Mouse (Mus musculus) CH12.LX (cell line): Measurements from ENCODE around the gene Higd1a. TPM values are rescaled to one million over a fixed set of nuclear protein-coding genes. Genes with fewer than 3 reads are reported as not detected.

Experiments
- DNase-seq: peaks from one replicate; pipeline ENCODE4 v3.0.0-alpha.2; 2013; ENCODE audit errors: extremely low read depth
- H3K27ac ChIP-seq: 2 replicates; pipeline ENCODE4 v1.5.1; 2012; ENCODE audit warnings: low read depth, mild to moderate bottlenecking, control low read depth, moderate library complexity; ENCODE audit not compliant: insufficient read depth
- H3K27me3 ChIP-seq: replicated peaks from 2 replicates; pipeline ENCODE3; 2012; ENCODE audit warnings: inconsistent platforms
- H3K36me3 ChIP-seq, 2 experiments: replicated peaks in 1 of 2; 2 replicates each; pipeline versions ENCODE3 to v1.6.1; 2012; ENCODE audit warnings: inconsistent platforms in 1 of 2, low read length in 1 of 2, mild to moderate bottlenecking in 1 of 2, mixed read lengths in 1 of 2, moderate library complexity in 1 of 2; ENCODE audit not compliant: control insufficient read depth in 1 of 2, insufficient read depth in 1 of 2
- H3K4me1 ChIP-seq, 2 experiments: 2 replicates each; pipeline ENCODE4 v1.6.1; 2012; ENCODE audit warnings: inconsistent platforms in 1 of 2, moderate library complexity in 1 of 2; ENCODE audit not compliant: insufficient read depth in 2 of 2, control insufficient read depth in 1 of 2
- H3K4me2 ChIP-seq: 2 replicates; pipeline ENCODE4 v1.6.1; 2012; ENCODE audit warnings: low read depth, mild to moderate bottlenecking, control low read depth; ENCODE audit not compliant: poor library complexity, insufficient read depth, severe bottlenecking
- H3K4me3 ChIP-seq, 3 experiments: fragments of 150-350 bp in 1 of 3; sonication (generic) in 1 of 3; replicated peaks in 1 of 3; 2 replicates each; pipeline versions ENCODE3 to v1.5.1; 2011 to 2012; ENCODE audit warnings: low read depth in 2 of 3, low read length in 2 of 3, mild to moderate bottlenecking in 2 of 3, moderate library complexity in 2 of 3, control low read depth in 1 of 3, improper control_type of control experiment in 1 of 3, inconsistent platforms in 1 of 3, mixed read lengths in 1 of 3; ENCODE audit not compliant: poor library complexity in 1 of 3
- H3K79me2 ChIP-seq: replicated peaks from 2 replicates; pipeline ENCODE4 v1.6.1; 2012; ENCODE audit warnings: mild to moderate bottlenecking, moderate library complexity; ENCODE audit not compliant: control insufficient read depth, poor library complexity, insufficient read depth, severe bottlenecking; ENCODE audit errors: extremely low read depth
- H3K9ac ChIP-seq: 2 replicates; pipeline ENCODE4 v1.6.1; 2012; ENCODE audit warnings: low read depth, mild to moderate bottlenecking, control low read depth, moderate library complexity; ENCODE audit not compliant: insufficient read depth
- H3K9me3 ChIP-seq: replicated peaks from 2 replicates; pipeline ENCODE3; 2012; ENCODE audit warnings: low read length, inconsistent platforms, mixed read lengths
- BHLHE40 ChIP-seq: IDR thresholded peaks from 2 replicates; pipeline ENCODE4 v1.6.1; 2011; ENCODE audit warnings: mild to moderate bottlenecking, low read depth, low read length, improper control_type of control experiment
- CHD1 ChIP-seq: IDR thresholded peaks from 2 replicates; pipeline ENCODE4 v1.6.1; 2012; ENCODE audit warnings: low read depth, low read length, improper control_type of control experiment, inconsistent platforms
- CHD2 ChIP-seq: IDR thresholded peaks from 2 replicates; pipeline ENCODE4 v1.6.1; 2011; ENCODE audit warnings: low read length, improper control_type of control experiment
- CTCF ChIP-seq, 2 experiments: IDR thresholded peaks in 1 of 2; conservative IDR thresholded peaks in 1 of 2; 2 replicates each; pipeline ENCODE4 v1.5.1; 2011 to 2012; ENCODE audit warnings: low read depth in 2 of 2, low read length in 2 of 2, improper control_type of control experiment in 1 of 2, inconsistent platforms in 1 of 2, mild to moderate bottlenecking in 1 of 2, moderate library complexity in 1 of 2
- E2F4 ChIP-seq: IDR thresholded peaks from 2 replicates; pipeline ENCODE4 v1.6.1; 2011; ENCODE audit warnings: low read depth, low read length, improper control_type of control experiment; ENCODE audit not compliant: insufficient replicate concordance
- ELF1 ChIP-seq: IDR thresholded peaks from 2 replicates; pipeline ENCODE4 v1.6.1; 2014; ENCODE audit warnings: low read depth, mild to moderate bottlenecking, inconsistent platforms, low read length, improper control_type of control experiment
- EP300 ChIP-seq: IDR thresholded peaks from 2 replicates; pipeline ENCODE4 v1.6.1; 2011; ENCODE audit warnings: low read length, improper control_type of control experiment
- ETS1 ChIP-seq: conservative IDR thresholded peaks from 2 replicates; pipeline ENCODE4 v1.6.1; 2012; ENCODE audit warnings: low read depth, mild to moderate bottlenecking, inconsistent platforms, low read length, improper control_type of control experiment, moderate library complexity
- GABPA ChIP-seq: IDR thresholded peaks from 2 replicates; pipeline ENCODE4 v1.6.1; 2012; ENCODE audit warnings: low read depth, low read length, improper control_type of control experiment, inconsistent platforms; ENCODE audit not compliant: insufficient replicate concordance
- HCFC1 ChIP-seq: IDR thresholded peaks from 2 replicates; pipeline ENCODE4 v1.6.1; 2012; ENCODE audit warnings: low read depth, mild to moderate bottlenecking, inconsistent platforms, low read length, improper control_type of control experiment
- IRF4 ChIP-seq: IDR thresholded peaks from 2 replicates; pipeline ENCODE4 v1.6.1; 2014; ENCODE audit warnings: low read depth, mild to moderate bottlenecking, inconsistent platforms, low read length, improper control_type of control experiment
- JUN ChIP-seq: IDR thresholded peaks from 2 replicates; pipeline ENCODE4 v1.6.1; 2011; ENCODE audit warnings: low read depth, mild to moderate bottlenecking, low read length, improper control_type of control experiment, moderate library complexity; ENCODE audit not compliant: insufficient read depth
- JUND ChIP-seq: conservative IDR thresholded peaks from 2 replicates; pipeline ENCODE4 v1.6.1; 2011; ENCODE audit warnings: low read depth, low read length, improper control_type of control experiment
- KAT2A ChIP-seq: IDR thresholded peaks from 2 replicates; pipeline ENCODE4 v1.6.1; 2012; ENCODE audit warnings: low read length, improper control_type of control experiment, inconsistent platforms; ENCODE audit not compliant: insufficient replicate concordance
- MAFK ChIP-seq: IDR thresholded peaks from 2 replicates; pipeline ENCODE4 v1.6.1; 2011; ENCODE audit warnings: low read length, improper control_type of control experiment; ENCODE audit not compliant: insufficient replicate concordance
- MAX ChIP-seq: IDR thresholded peaks from 2 replicates; pipeline ENCODE4 v1.6.1; 2011; ENCODE audit warnings: low read length, improper control_type of control experiment
- MAZ ChIP-seq: IDR thresholded peaks from 2 replicates; pipeline ENCODE4 v1.6.1; 2012; ENCODE audit warnings: low read depth, mild to moderate bottlenecking, inconsistent platforms, low read length, improper control_type of control experiment, moderate library complexity
- MEF2A ChIP-seq: IDR thresholded peaks from 2 replicates; pipeline ENCODE4 v1.6.1; 2014; ENCODE audit warnings: low read depth, mild to moderate bottlenecking, inconsistent platforms, low read length, improper control_type of control experiment, borderline replicate concordance
- MXI1 ChIP-seq: IDR thresholded peaks from 2 replicates; pipeline ENCODE4 v1.6.1; 2011; ENCODE audit warnings: mild to moderate bottlenecking, low read depth, low read length, improper control_type of control experiment
- MYC ChIP-seq: IDR thresholded peaks from 2 replicates; pipeline ENCODE4 v1.6.1; 2011; ENCODE audit warnings: low read depth, mild to moderate bottlenecking, improper control_type of control experiment, low read length
- NELFE ChIP-seq: IDR thresholded peaks from 2 replicates; pipeline ENCODE4 v1.6.1; 2011; ENCODE audit warnings: low read depth, low read length, improper control_type of control experiment
- NRF1 ChIP-seq: IDR thresholded peaks from 2 replicates; pipeline ENCODE4 v1.6.1; 2014; ENCODE audit warnings: low read depth, mild to moderate bottlenecking, inconsistent platforms, low read length, improper control_type of control experiment, moderate library complexity
- PAX5 ChIP-seq: IDR thresholded peaks from 2 replicates; pipeline ENCODE4 v1.6.1; 2012; ENCODE audit warnings: low read length, inconsistent platforms, mixed read lengths
- POLR2A ChIP-seq: IDR thresholded peaks from 2 replicates; pipeline ENCODE4 v1.6.1; 2011; ENCODE audit warnings: low read depth, mild to moderate bottlenecking, improper control_type of control experiment, low read length
- POLR2AphosphoS2 ChIP-seq: IDR thresholded peaks from 2 replicates; pipeline ENCODE4 v1.6.1; 2011; ENCODE audit warnings: low read depth, low read length, improper control_type of control experiment
- RAD21 ChIP-seq: IDR thresholded peaks from 2 replicates; pipeline ENCODE4 v1.6.1; 2011; ENCODE audit warnings: low read depth, mild to moderate bottlenecking, low read length, improper control_type of control experiment, moderate library complexity
- RCOR1 ChIP-seq: conservative IDR thresholded peaks from 2 replicates; pipeline ENCODE4 v1.6.1; 2012; ENCODE audit warnings: low read depth, mild to moderate bottlenecking, inconsistent platforms, low read length, improper control_type of control experiment
- SIN3A ChIP-seq: IDR thresholded peaks from 2 replicates; pipeline ENCODE4 v1.6.1; 2012; ENCODE audit warnings: low read length, improper control_type of control experiment, inconsistent platforms
- SMC3 ChIP-seq: IDR thresholded peaks from 2 replicates; pipeline ENCODE4 v1.6.1; 2011; ENCODE audit warnings: low read depth, low read length, improper control_type of control experiment
- TBP ChIP-seq: conservative IDR thresholded peaks from 2 replicates; pipeline ENCODE4 v1.6.1; 2011; ENCODE audit warnings: low read depth, low read length, improper control_type of control experiment
- TCF12 ChIP-seq: IDR thresholded peaks from 2 replicates; pipeline ENCODE4 v1.6.1; 2014; ENCODE audit warnings: low read depth, mild to moderate bottlenecking, inconsistent platforms, low read length, improper control_type of control experiment
- UBTF ChIP-seq: IDR thresholded peaks from 2 replicates; pipeline ENCODE4 v1.6.1; 2012; ENCODE audit warnings: low read depth, mild to moderate bottlenecking, inconsistent platforms, low read length, improper control_type of control experiment, moderate library complexity
- USF1 ChIP-seq: IDR thresholded peaks from 2 replicates; pipeline ENCODE4 v1.6.1; 2014; ENCODE audit warnings: low read depth, mild to moderate bottlenecking, inconsistent platforms, low read length, improper control_type of control experiment
- USF2 ChIP-seq: conservative IDR thresholded peaks from 2 replicates; pipeline ENCODE4 v1.6.1; 2011; ENCODE audit warnings: low read depth, low read length, improper control_type of control experiment
- ZC3H11A ChIP-seq: IDR thresholded peaks from 2 replicates; pipeline ENCODE4 v1.6.1; 2012; ENCODE audit warnings: low read depth, mild to moderate bottlenecking, inconsistent platforms, low read length, improper control_type of control experiment
- ZKSCAN1 ChIP-seq: IDR thresholded peaks from 2 replicates; pipeline ENCODE4 v1.6.1; 2012; ENCODE audit warnings: low read depth, inconsistent platforms, low read length, improper control_type of control experiment, borderline replicate concordance
- ZMIZ1 ChIP-seq: IDR thresholded peaks from 2 replicates; pipeline ENCODE4 v1.6.1; 2012; ENCODE audit warnings: low read depth, mild to moderate bottlenecking, inconsistent platforms, low read length, improper control_type of control experiment
- ZNF384 ChIP-seq: IDR thresholded peaks from 2 replicates; pipeline ENCODE4 v1.6.1; 2012; ENCODE audit warnings: low read depth, low read length, improper control_type of control experiment, inconsistent platforms
- dilution Hi-C: fragments of 300-500 bp; cut with MboI; formaldehyde crosslinking; loops from 2 replicates; pipeline ENCODE4 v1.14.3; 2020; ENCODE audit warnings: low sequenced_read_pairs; ENCODE audit not compliant: extremely low pct_unique_long_range_greater_than_20kb, extremely low pct_ligation_motif_present
- in situ Hi-C: fragments of 300-500 bp; cut with MboI; formaldehyde crosslinking; loops from 3 replicates; pipeline ENCODE4 v1.14.3; 2019; ENCODE audit warnings: low sequenced_read_pairs, low pct_ligation_motif_present, low pct_unique_long_range_greater_than_20kb, mixed read lengths
- polyA plus RNA-seq: library from polyadenylated mRNA; unstranded; fragments of >175 nt; gene quantifications from 2 replicates; pipeline ENCODE4 v1.2.1, GENCODE M21; 2012; ENCODE audit warnings: low read depth; ENCODE audit not compliant: insufficient read length
- total RNA-seq, 2 experiments: library from RNA; depleted of rRNA; stranded (reverse); fragments of 300-350 nt in 1 of 2; fragments of >200 nt in 1 of 2; gene quantifications; 2 replicates each; pipeline ENCODE4 v1.2.3; 2012 to 2014

The Higd1a gene
- total and polyA plus RNA-seq, 3 experiments, result 75.4 to 132 (median 93.2) TPM

- Histone ChIP-seq H3K27me3 (no peaks in the 10 kb centered on the region), H3K36me3 (peaks cover 0 to 31% of the 10 kb centered on the region in 2 experiments), H3K27ac (peak overlapping the region; percentile 77), H3K4me2 (peak overlapping the region; percentile 49; the same call in 1 of the 2 replicates), H3K9me3 (no peaks in the 10 kb centered on the region), H3K79me2 (no peaks in the 10 kb centered on the region), H3K4me1 (peaks cover 70 to 98% of the 10 kb centered on the region in 2 experiments), H3K9ac (0 out of 2 replicates have a peak overlapping the region, but pooled peaks have one; percentile 29), H3K4me3 (no peak overlapping the region)
- in situ Hi-C loops, result loop anchor here (5.0 kb wide), 1 partner anchor 32 kb away; no protein-coding TSS in a partner anchor
- TF ChIP-seq TBP (no peak), MAZ (no peak), POLR2AphosphoS2 (no peak), MYC (no peak), CHD1 (no peak), BHLHE40 (peak; percentile 60), RAD21 (no peak), HCFC1 (no peak), ZKSCAN1 (no peak), NRF1 (0 out of 2 replicates have a peak, but pooled peaks have one; percentile 36), KAT2A (no peak), ZMIZ1 (no peak), ZC3H11A (no peak), UBTF (no peak), MEF2A (peak; percentile 53; the same call in 1 of the 2 replicates), CHD2 (no peak), GABPA (no peak), JUND (0 out of 2 replicates have a peak, but pooled peaks have one; percentile 16), ZNF384 (no peak), MAX (no peak), CTCF (conservative IDR thresholded peaks at IDR 0.05 in 1 of 2, IDR thresholded peaks at IDR 0.05 in 1 of 2; ENCODE audit: low read depth in 2 of 2, low read length in 2 of 2) (no peak), RCOR1 (no peak), JUN (no peak), MAFK (no peak), IRF4 (peak; percentile 47; the same call in 1 of the 2 replicates), USF1 (no peak), NELFE (no peak), E2F4 (no peak), SIN3A (no peak), SMC3 (no peak), EP300 (no peak), MXI1 (no peak), PAX5 (no peak), POLR2A (no peak), TCF12 (no peak), USF2 (no peak), ELF1 (0 out of 2 replicates have a peak, but pooled peaks have one; percentile 13), ETS1 (no peak)
- dilution Hi-C loops, result no loop called here
- DNase-seq, result no peak
Observed at GRCm38 (mm10) chr9:121904946-121905345, 46.8 kb upstream of the Higd1a start.
